Mouse (Mus musculus): ENCODE data around the gene Dars. TPM values are rescaled to one million over a fixed set of nuclear protein-coding genes. Genes with fewer than 3 reads are reported as not detected.

Gene Dars
- polyA plus RNA-seq (2015; fragmentation: Nextera tagmentation; extraction: Ambion mirVana) = 220 and 243 TPM in 2 replicates

GRCm38 (mm10) chr1:128416584-128417532 is at the start of gene Dars:
Gene Dars, minus strand, starts transcription at chr1:128417368.
- peak; percentile 96 for DNase-seq (ENCODE audit: low spot score)

DNA sequence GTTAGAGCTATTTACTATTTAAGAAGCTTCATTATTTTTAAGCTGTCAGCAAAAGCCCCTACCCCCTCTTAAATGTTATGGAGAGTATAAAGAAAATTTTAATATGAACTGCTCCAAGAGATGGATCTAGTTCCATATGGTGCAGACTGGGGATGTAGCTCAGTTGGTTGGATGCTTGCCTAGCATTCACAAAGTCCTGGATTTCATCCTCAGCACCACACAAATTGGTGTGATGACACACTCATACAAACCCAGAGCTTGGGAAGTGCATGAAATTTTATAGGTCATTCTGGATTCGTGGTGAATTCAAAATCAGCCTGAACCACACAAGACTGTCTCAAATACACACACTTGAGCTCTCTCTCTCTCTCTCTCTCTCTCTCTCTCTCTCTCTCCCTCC is 49.7 kb upstream of the Dars start:
- no peak for DNase-seq (ENCODE audit: low spot score)

GRCm38 (mm10) chr1:128463478-128463877 is 46.3 kb upstream of the Dars start:
- DNase-seq (ENCODE audit: low spot score) = no peak

- DNase-seq (ENCODE audit: low spot score) = no peak
Observed at GRCm38 (mm10) chr1:128462389-128462788, 45.2 kb upstream of the Dars start.

DNA sequence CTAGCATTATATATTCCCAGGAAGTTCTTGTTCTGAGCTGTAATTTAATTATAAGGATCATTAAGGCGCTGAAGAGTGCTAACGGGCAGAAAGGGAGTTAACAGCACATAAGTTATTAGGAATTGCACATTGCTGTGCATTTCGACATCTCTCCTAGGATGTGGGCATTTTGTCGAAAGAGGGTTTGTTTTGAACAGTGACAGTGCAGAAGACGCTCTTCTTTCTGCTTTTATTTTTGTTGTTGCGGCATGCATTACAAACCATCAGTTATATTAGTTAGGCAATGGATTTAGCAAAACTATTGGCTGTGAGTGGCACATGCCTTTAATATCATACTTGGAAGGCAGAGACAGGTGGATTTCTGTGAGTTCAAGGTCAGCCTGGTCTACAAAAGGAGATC is 43.6 kb upstream of the Dars start:
- DNase-seq (ENCODE audit: low spot score) = no peak

DNA sequence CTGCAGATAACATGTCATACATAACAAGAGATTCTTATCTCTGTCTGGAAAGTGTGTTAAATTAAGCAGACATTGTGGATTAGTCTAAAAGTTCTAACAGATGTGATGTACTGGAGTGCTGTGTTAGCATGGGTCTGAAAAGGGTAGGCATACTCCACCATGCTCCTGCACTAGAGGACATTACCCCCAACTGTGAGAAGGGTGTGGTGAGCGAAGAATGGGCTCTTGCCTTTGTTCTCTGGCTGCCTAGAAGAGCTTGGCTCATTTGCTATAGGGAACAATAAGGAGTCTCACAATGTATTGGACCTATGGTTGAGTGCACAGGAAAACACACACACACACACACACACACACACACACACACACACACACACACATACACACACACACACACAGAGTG is 42.3 kb upstream of the Dars start:
- DNase-seq (ENCODE audit: low spot score) = no peak

- no peak for DNase-seq (ENCODE audit: low spot score)
Observed at GRCm38 (mm10) chr1:128459011-128459410, 41.8 kb upstream of the Dars start.

DNA sequence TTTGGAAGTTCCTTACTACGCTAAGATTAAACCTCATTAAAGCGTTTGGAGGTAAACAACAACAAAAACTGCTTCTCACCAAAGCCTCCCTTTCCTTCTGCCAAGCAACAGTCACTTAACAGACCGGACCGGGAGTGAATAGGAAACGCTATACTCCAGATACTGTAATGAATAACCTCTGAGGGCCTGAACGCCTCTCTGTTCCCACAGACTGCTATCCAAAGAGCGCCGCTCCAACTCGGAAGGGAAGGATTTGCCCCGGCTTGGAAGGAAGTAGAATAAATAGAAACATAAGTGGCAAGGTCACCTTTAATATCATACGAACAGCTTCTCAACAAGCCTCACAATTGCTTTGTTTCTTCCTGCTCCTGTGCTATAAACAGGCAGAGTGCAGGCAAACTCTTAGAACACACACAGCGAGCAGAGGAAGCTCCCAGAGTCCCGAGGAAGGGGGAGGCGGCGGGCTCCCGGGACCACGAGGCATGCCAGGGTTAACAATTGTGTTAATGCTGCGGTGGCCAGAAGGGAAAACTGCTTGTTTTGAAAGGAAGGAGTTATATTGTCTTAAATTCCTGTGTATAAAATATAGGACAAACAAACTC is 39.8 kb upstream of the Dars start:
- DNase-seq (ENCODE audit: low spot score) = no peak

- no peak for DNase-seq (ENCODE audit: low spot score)
Observed at GRCm38 (mm10) chr1:128456271-128456670, 39.1 kb upstream of the Dars start.

DNA sequence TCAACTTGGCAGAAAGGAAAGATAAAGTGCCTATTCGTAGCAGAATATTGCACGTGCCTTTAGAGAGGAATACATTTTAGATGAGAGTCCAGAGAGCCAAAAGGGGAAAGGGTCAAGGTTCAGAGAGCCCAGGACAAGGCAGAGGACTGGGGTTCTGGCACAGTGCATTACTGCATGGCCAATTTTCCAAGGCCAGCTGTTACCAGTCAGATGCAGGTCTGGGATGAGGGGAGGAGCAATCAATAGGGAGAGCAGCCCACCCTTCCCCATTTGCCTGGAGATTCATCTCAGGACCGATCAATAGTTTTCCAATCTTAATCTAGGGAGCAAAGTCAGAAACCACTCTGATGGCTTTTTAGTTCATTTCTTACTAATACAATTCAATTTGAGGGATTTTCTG is 35.0 kb upstream of the Dars start:
- no peak for DNase-seq (ENCODE audit: low spot score)

DNA sequence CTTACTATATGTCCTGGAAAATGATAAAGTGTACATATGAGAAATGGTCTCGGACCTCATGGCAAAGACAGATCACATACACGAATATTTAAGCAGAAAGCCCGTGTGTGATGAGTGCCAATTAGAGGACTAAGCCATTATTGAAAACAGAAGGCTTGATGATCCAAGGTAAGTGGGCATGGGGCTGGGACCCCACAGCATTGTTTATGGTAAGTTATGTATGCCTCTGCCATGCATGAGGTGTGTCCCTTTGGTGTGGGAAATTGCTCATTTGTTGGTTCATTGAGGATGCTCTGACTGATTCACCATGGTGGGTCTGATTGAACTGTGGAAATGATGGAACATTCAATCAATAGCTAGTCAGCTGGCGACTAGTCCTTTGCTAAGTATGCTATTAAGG is 34.0 kb upstream of the Dars start:
- DNase-seq (ENCODE audit: low spot score) = no peak

- DNase-seq (ENCODE audit: low spot score) = peak; percentile 78
Observed at GRCm38 (mm10) chr1:128447206-128447902, 30.2 kb upstream of the Dars start.

DNA sequence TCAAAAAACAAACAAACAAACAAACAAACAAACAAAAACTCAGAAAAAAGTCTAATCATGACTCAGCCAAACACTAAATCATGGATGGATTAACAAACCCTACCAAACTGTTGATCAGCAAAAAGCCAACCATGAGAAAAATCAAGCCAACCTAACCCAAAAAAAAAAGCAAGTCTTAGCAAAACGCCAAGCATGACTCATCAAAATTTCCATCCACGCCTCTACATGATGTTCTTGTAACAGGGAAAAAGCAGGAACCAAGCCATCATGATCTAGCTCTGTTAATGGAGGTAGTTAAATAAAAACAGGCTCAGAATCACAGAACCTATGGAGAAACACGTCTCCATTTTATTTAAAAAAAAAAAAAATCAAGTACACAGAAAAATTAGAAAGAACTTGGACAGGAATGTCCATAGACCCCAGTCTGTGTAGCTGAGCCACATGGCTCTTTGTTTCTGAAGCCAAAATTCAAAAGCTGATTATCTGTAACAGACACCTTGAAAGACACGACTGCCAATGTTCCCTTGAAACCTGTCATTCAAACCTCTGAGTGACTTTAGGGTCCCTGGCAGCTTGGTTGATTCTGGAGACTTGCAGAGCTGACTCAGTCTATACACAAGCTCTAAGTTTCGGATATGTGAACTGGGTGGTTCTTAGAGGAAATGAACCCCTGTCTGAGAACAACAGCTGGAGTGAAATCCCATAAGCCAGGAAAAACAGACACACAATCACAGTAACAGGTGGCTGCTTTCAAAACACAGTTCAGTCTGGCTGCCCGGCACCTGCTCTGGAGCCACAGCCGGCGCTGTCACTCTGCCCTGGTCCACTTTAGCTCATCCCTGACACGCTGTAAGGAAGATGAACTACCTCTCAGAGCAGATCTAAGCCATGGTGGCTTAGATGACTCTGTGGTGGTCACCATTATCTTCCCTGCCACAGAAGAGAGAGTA is 27.0 kb upstream of the Dars start:
- peak; percentile 58 for DNase-seq (ENCODE audit: low spot score)

DNA sequence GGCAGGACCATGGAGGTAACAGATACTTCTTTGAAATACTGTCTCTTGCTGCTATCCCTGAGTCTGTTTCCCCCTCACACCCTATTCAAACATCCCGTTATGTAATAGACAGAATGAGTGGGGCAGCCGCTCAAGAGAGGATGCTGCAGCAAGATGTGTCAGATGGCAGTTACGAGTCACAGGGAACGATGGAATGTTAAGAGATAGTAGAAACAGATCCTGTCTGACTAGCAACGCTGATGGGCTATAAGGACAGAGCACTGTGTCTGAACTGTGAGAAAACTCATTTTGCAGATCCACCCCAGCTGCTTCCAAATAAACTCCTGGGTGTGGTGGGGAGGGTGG is 23.9 kb upstream of the Dars start:
- no peak for DNase-seq (ENCODE audit: low spot score)

GRCm38 (mm10) chr1:128440386-128441128 is 23.4 kb upstream of the Dars start:
- no peak for DNase-seq (ENCODE audit: low spot score)

- no peak for DNase-seq (ENCODE audit: low spot score)
Observed at GRCm38 (mm10) chr1:128439618-128440017, 22.4 kb upstream of the Dars start.

- peak; percentile 49 for DNase-seq (ENCODE audit: low spot score)
Observed at GRCm38 (mm10) chr1:128438526-128438925, 21.4 kb upstream of the Dars start.

- DNase-seq (ENCODE audit: low spot score) = no peak
Observed at GRCm38 (mm10) chr1:128437276-128437675, 20.1 kb upstream of the Dars start.

DNA sequence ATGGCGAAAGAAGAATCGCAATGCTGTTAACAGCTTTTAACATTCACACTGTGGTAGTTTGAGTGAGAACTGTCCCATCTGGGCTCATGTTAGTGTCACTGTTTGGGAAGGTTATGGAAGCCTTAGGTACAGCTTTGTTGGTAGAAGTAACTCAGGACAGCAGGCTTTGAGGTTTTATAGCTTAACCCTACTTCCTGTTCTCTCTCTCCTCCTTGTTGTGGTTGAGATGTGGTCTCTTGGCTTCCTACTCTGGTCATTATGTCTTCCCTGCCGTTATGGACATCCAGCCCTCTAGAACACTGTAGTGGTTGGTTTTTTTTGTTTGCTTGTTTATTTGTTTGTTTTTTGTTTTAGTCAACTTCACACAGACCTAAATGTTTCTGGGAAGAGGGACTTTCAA is 18.8 kb upstream of the Dars start:
- peak; percentile 50 for DNase-seq (ENCODE audit: low spot score)

DNA sequence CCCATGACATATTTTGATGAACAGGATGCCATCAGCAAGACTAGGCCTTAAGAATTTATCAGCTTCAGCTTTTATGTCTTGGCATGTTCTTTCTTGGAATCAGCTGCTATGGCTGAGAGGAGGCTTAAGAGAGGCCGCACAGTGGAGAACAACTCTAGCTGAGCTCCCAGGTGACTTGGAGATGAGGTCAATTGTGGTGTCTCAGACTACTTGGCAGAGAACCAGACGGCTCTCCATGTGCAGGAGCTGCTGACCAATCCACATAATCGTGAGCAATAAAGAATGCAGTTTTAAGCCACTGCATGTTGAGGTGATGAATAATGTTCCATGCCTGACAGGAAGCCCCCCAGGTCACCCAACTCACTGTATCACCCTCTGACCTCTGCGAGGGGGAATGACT is 18.4 kb upstream of the Dars start:
- no peak for DNase-seq (ENCODE audit: low spot score)

Measured in thymus, postnatal 0 days (tissue).